Mouse (Mus musculus) G1E (cell line): ENCODE measurements around the gene Spag8.

Experiments used
- CTCF ChIP-seq: IDR thresholded peaks from 2 replicates; pipeline ENCODE4 v1.5.1; 2012; ENCODE audit warnings: low read depth, low read length, inconsistent platforms, mixed read lengths
- GATA1 ChIP-seq: IDR thresholded peaks from 2 replicates; pipeline ENCODE4 v1.6.1; 2012; ENCODE audit warnings: borderline replicate concordance, low read length, inconsistent platforms, mixed read lengths
- POLR2AphosphoS5 ChIP-seq: IDR thresholded peaks from 2 replicates; pipeline ENCODE4 v1.6.1; 2012; ENCODE audit warnings: low read depth, low read length, inconsistent platforms; ENCODE audit not compliant: insufficient replicate concordance
- TAL1 ChIP-seq: conservative IDR thresholded peaks from 2 replicates; pipeline ENCODE4 v1.6.1; 2012; ENCODE audit warnings: low read depth, low read length, inconsistent platforms, mixed read lengths

DNA sequence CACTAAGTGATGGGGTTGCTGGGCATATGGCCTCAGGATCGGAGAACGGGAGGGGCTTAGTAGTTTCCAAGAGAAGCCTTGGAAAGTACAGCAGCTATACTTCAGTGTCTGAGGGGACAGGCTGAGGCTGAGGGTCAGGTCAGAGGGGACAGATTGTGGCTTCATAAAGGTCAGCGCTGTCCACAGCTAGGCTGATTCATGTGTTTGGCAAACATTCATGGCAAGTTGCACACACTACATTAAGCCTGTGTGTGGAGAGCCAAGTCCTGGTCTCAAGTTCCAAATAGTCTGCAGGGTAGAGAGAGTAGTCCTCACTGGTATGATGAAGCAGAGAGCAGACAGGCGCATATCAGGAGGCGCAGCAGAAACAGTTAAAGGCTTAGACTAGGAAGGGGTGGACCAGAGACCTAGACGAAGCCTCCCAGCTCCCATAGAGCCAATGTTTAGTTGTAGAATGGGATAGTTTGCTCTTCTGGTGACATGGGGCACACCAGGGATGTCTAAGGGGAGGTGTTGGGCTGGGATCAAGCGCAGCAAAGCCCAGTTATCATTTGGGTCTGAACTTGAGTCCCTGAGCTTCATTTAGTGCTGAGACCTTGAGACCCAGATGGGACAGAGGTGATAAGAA lies 26.1 kb upstream of the Spag8 start:
- TF ChIP-seq CTCF (no peak), POLR2AphosphoS5 (no peak), GATA1 (no peak), TAL1 (no peak)
